Mouse (Mus musculus) large intestine, adult 2 months (tissue): ENCODE data around the gene Olfr1446. TPM values are rescaled to one million over a fixed set of nuclear protein-coding genes. Genes with fewer than 3 reads are reported as not detected.

ENCODE experiments used
- DNase-seq: peaks from one replicate; pipeline ENCODE4 v3.0.0-alpha.2; 2012; ENCODE audit warnings: low read depth, low spot score
- WGBS: fragments of 180-500 bp; shearing (Covaris S2); methylation state at CpG from one replicate; pipeline ENCODE4 v1.1.7; 2018; 5-methylcytosine and 5-hydroxymethylcytosine counted together
- polyA plus RNA-seq: library from polyadenylated mRNA; depleted of rRNA; stranded (reverse); fragments of >200 nt; gene quantifications from 2 replicates; pipeline ENCODE4 v1.2.3, GENCODE M21; 2012; rRNA removed

Gene Olfr1446
- not detected in 2 replicates for polyA plus RNA-seq

DNA sequence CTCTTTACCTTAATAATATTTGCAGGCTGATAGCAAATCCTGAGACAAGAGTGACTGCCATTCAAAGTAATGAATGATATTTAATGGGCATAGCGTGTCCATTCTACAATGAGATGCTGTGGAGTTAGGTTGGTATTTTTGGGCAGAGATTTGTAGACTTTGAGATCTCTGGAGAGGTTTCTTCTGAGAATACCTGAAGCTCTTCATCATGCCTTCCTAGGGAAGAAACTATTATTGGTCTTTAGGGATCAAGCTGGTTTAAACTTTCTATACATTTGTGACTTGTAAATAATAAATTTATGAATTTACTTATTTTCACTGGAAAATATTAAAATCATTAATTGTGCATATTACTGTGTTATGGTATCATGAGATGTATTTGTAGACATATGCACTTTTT, at the start of gene Olfr1446:
Olfr1446 (minus strand) TSS at position 101 of the 400 bp plus-strand sequence.
- 85% methylated on average over 1 of the region's 1 CpGs for WGBS
- DNase-seq: no peak

DNA sequence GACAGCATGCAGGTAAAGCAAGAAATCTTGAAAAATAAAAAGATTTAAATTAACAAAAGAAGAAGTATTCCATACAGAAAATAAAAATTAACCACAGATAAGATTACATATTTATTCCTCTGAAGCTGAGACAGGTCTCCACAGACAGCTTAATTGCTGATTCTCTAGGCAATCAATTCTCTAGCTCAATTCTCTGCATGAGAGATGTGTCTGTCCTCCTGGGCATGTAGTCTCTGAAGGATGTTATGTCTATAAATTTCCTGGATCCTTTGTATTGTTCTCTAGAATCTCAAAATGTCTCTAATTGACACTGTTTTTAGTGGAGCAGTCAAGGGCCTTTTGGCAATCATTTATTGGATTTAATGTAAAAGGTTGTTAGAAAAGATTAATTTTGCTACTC, 37.2 kb upstream of the Olfr1446 start, which contains the start of gene Olfr1449:
Olfr1449 (plus strand) TSS at position 301 of the 400 bp plus-strand sequence.
- no peak for DNase-seq

DNA sequence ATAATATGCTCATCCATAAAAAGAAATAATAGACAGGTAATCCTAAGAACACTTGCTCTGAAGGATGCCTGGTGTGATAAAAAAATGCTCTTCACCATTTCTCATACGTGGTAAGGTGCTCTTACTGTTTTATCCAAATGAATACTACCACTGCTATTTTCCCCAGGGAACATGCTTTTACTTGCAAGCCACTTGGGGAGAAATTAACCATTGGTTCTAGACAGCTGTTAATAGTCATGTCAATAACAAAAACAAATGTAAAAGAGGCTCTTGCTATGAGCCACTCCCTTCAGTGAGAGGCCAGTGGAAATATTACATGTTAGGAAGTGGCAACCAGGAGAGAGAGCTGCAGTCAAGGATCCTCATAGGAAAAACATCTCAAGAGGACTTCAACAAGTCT, 31.0 kb upstream of the Olfr1446 start, which contains the start of gene Olfr1448:
Olfr1448 (minus strand) TSS at position 101 of the 400 bp plus-strand sequence.
- no peak for DNase-seq
- WGBS: 57% methylated on average over 1 of the region's 1 CpGs

DNA sequence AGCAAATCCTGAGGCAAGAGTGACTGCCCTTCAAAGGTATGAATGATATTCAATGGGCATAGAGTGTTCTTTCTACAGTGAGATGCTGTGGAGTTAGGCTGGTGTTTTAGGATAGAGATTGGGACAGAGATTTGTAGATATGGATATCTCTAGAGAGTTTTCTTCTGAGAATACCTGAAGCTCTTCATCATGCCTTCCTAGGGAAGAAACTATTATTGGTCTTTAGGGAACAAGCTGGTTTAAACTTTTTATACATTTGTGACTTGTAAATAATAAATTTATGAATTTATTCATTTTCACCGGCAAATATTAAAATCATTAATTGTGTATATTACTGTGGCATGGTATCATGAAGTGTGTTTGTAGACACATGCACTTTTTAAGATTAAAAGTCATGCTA, 10.3 kb upstream of the Olfr1446 start, which contains the start of gene Olfr1447:
Olfr1447 (minus strand) TSS at position 101 of the 400 bp plus-strand sequence.
- 92% methylated on average over 1 of the region's 1 CpGs for WGBS
- DNase-seq: no peak

DNA sequence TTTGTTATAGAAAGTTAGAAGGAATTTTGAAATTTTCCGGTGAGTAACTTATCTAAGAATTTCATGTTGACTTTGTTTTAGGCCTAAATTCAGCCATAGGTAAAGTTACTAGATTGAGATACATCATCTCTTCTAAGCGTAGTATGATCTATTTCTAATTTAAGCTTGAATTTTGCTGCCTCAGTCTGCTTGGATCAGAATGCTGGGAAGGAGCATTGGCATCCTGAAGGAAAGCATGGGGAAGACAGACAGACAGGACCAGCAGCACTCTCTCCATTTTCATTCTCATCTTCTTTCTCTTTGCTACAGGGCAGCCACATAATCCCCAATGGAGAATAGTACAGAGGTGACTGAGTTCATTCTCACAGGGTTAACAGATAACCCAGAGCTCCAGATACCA, 9.8 kb downstream of the Olfr1446 start, which contains the start of gene Olfr1445:
Olfr1445 (plus strand) TSS at position 301 of the 400 bp plus-strand sequence.
- DNase-seq: no peak
- 86% methylated on average over 2 of the region's 2 CpGs for WGBS

DNA sequence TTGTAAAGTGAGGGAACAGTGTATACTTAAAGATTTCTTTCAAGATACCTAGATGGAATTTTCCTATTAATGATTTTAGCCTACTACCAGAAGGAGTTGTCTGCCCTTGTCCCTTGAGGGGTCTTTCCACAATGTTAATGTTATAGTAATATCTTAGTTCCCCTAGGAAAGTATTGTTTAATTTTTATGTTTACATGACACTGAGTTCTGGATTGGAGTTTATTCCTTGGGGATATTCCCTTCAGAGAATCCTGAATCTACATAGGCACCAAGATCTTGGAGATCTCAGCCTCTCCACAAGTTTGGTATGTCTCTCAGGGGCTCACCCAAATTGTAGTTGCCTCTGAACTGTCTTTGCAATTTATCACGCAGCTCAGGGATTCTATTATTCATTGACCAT, 36.3 kb downstream of the Olfr1446 start, which contains the start of gene Olfr1444:
Olfr1444 (plus strand) TSS at position 301 of the 400 bp plus-strand sequence.
- DNase-seq: no peak
- WGBS: 58% methylated on average over 1 of the region's 1 CpGs

DNA sequence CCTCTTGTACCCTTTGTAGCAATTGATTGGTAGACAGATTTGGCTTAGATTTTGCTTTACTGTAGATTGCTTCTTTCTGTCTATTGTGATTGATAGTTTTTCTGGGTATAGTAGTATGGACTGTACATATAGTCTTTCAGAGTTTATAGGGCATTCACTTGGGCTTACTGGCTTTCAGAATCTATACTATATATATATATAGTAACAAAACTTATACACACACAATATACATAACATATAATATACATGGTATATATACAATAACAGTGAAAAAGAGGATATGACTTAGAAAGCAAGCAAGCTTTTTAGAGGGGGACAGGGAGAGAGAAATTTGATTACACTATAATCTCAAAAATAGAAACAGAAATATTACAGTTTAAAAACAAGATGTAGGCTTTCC, 46.9 kb downstream of the Olfr1446 start, which contains the start of gene Gm5244:
Gm5244 (plus strand) TSS at position 301 of the 400 bp plus-strand sequence.
- no peak for DNase-seq

DNA sequence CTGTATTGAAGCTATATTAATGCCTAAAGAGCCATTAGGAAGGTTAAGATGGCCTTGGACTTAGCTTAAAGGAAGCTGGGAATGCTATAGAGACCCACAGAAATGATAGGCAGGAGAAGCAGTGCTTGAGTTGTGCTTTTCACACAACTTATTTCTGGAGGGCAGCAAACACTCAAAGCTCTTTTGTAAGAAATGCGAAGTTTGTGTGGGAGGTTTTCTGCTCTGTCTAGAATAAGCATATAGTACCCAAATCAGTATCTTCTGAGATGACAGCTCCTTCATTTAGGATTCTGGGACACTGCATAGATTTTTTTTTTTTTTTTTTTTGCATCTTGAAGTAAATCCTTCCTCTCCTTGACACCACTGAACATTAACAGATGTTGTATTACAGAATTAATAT, 54.8 kb downstream of the Olfr1446 start:
- 89% methylated on average over 1 of the region's 1 CpGs for WGBS

More for the DNA sequence above, 54.8 kb downstream of the Olfr1446 start:
- DNase-seq: no peak

Other genes with a start within 250 kb of the Olfr1446 start
- gene Olfr1442, start 223.1 kb downstream of the Olfr1446 start, polyA plus RNA-seq: not detected in 2 replicates
- gene Olfr1443, start 215.4 kb downstream of the Olfr1446 start, polyA plus RNA-seq: not detected in 2 replicates
- gene Keg1, start 197.7 kb downstream of the Olfr1446 start, polyA plus RNA-seq: not detected in 2 replicates
- 2.0 TPM in 2 replicates for gene Cntf, start 127.9 kb downstream of the Olfr1446 start, polyA plus RNA-seq
- gene Zfp91, start 97.4 kb downstream of the Olfr1446 start, polyA plus RNA-seq: 9.5 and 13.0 TPM in 2 replicates
- gene Lpxn, start 97.3 kb downstream of the Olfr1446 start, polyA plus RNA-seq: 10.5 and 11.6 TPM in 2 replicates
- not detected in 2 replicates for gene Gm5244, start 46.8 kb downstream of the Olfr1446 start, polyA plus RNA-seq
- not detected in 2 replicates for gene Olfr1444, start 36.2 kb downstream of the Olfr1446 start, polyA plus RNA-seq
- not detected in 2 replicates for gene Olfr1445, start 9.7 kb downstream of the Olfr1446 start, polyA plus RNA-seq
- gene Olfr1447, start 10.2 kb upstream of the Olfr1446 start, polyA plus RNA-seq: not detected in 2 replicates
- gene Olfr1448, start 30.9 kb upstream of the Olfr1446 start, polyA plus RNA-seq: not detected in 2 replicates
- gene Olfr1449, start 37.3 kb upstream of the Olfr1446 start, polyA plus RNA-seq: 0.09 TPM in 1 of 2 replicates, not detected in the other
- gene Olfr1450, start 56.7 kb upstream of the Olfr1446 start, polyA plus RNA-seq: not detected in 2 replicates
- gene Olfr1451, start 101.5 kb upstream of the Olfr1446 start, polyA plus RNA-seq: not detected in 2 replicates
- not detected in 2 replicates for gene Olfr1453, start 134.8 kb upstream of the Olfr1446 start, polyA plus RNA-seq
- gene Olfr1454, start 167.1 kb upstream of the Olfr1446 start, polyA plus RNA-seq: not detected in 2 replicates
- gene Olfr1457, start 204.4 kb upstream of the Olfr1446 start, polyA plus RNA-seq: not detected in 2 replicates
- gene Olfr1458, start 213.3 kb upstream of the Olfr1446 start, polyA plus RNA-seq: not detected in 2 replicates